Mouse (Mus musculus) cerebellum, adult 2 months (tissue): ENCODE measurements at regions not wholly inside any gene's neighbourhood (a gene's known extent, or its start where the extent isn't known, plus 50 kb on each side); places are given as distances from the start of the nearest gene placed in this dataset.

ENCODE experiments used
- DNase-seq, 2 experiments: peaks; one replicate each; pipeline ENCODE4 v3.0.0; 2021
- H3K27ac ChIP-seq: fragments of 200-500 bp; 2 replicates; pipeline ENCODE4 v1.5.1; 2012; ENCODE audit warnings: low read length, control low read depth, inconsistent platforms; ENCODE audit not compliant: insufficient read depth
- H3K27me3 ChIP-seq: fragments of 200-500 bp; 2 replicates; pipeline ENCODE4 v1.6.1; 2012; ENCODE audit warnings: inconsistent platforms, mild to moderate bottlenecking, low read length, moderate library complexity; ENCODE audit not compliant: control insufficient read depth, insufficient read depth
- H3K4me1 ChIP-seq: fragments of 200-500 bp; 2 replicates; pipeline ENCODE4 v1.6.1; 2011; ENCODE audit warnings: low read length; ENCODE audit not compliant: control insufficient read depth, insufficient read depth
- H3K4me3 ChIP-seq: fragments of 200-500 bp; replicated peaks from 2 replicates; pipeline ENCODE3; 2011; ENCODE audit warnings: mild to moderate bottlenecking, low read depth, low read length, control low read depth; ENCODE audit not compliant: insufficient read depth
- CTCF ChIP-seq: fragments of 200-500 bp; IDR thresholded peaks from 2 replicates; pipeline ENCODE4 v1.5.1; 2011; ENCODE audit warnings: low read depth, mild to moderate bottlenecking, control low read depth, low read length, moderate library complexity, borderline replicate concordance; ENCODE audit not compliant: insufficient read depth
- POLR2A ChIP-seq: fragments of 200-500 bp; IDR thresholded peaks from 2 replicates; pipeline ENCODE4 v1.6.1; 2011; ENCODE audit warnings: low read length, control low read depth, borderline replicate concordance; ENCODE audit not compliant: insufficient read depth
- WGBS: fragments of 180-500 bp; shearing (Covaris S2); methylation state at CpG from one replicate; pipeline ENCODE4 v1.1.7; 2018; 5-methylcytosine and 5-hydroxymethylcytosine counted together

GRCm38 (mm10) chr16:82133955-82134665, 694.1 kb upstream of the Gm21833 start:
- Histone ChIP-seq H3K27ac (no peak overlapping the region), H3K4me3 (no peak overlapping the region), H3K27me3 (no peaks in the 10 kb centered on the region), H3K4me1 (no peaks in the 10 kb centered on the region)
- no peak for TF ChIP-seq POLR2A
- TF ChIP-seq CTCF: no peak
- 28% methylated on average over 5 of the region's 5 CpGs for WGBS
- DNase-seq: peak in 1 of 2 experiments; percentile 23

GRCm38 (mm10) chr16:82135255-82135654, 692.9 kb upstream of the Gm21833 start:
- Histone ChIP-seq H3K4me1 (no peaks in the 10 kb centered on the region), H3K27me3 (no peaks in the 10 kb centered on the region), H3K4me3 (no peak overlapping the region), H3K27ac (no peak overlapping the region)
- TF ChIP-seq CTCF: no peak
- no peak for TF ChIP-seq POLR2A
- WGBS: 89% methylated on average over 1 of the region's 1 CpGs
- no peak for DNase-seq

GRCm38 (mm10) chr16:82182797-82183196, 645.4 kb upstream of the Gm21833 start:
- 73% methylated on average over 5 of the region's 5 CpGs for WGBS
- no peaks in the 10 kb centered on the region for H3K27me3 ChIP-seq
- H3K4me3 ChIP-seq: no peak overlapping the region
- DNase-seq: no peak
- no peak overlapping the region for H3K27ac ChIP-seq
- no peaks in the 10 kb centered on the region for H3K4me1 ChIP-seq
- TF ChIP-seq CTCF: no peak
- TF ChIP-seq POLR2A: no peak

- no peak overlapping the region for H3K4me3 ChIP-seq
- 95% methylated on average over 1 of the region's 1 CpGs for WGBS
- no peak overlapping the region for H3K27ac ChIP-seq
- H3K27me3 ChIP-seq: no peaks in the 10 kb centered on the region
- no peak for DNase-seq
- no peaks in the 10 kb centered on the region for H3K4me1 ChIP-seq
- TF ChIP-seq CTCF (no peak), POLR2A (no peak)
These were observed 595.3 kb upstream of the Gm21833 start for GRCm38 (mm10) chr16:82232916-82233315.

GRCm38 (mm10) chr16:82243851-82244250, 584.3 kb upstream of the Gm21833 start:
- no peak for DNase-seq
- H3K27me3 ChIP-seq: no peaks in the 10 kb centered on the region
- H3K4me3 ChIP-seq: no peak overlapping the region
- no peak overlapping the region for H3K27ac ChIP-seq
- WGBS: 45% methylated on average over 3 of the region's 3 CpGs
- no peaks in the 10 kb centered on the region for H3K4me1 ChIP-seq
- TF ChIP-seq CTCF (no peak), POLR2A (no peak)
